Mouse (Mus musculus): ENCODE data around the gene Mfsd1. TPM values are rescaled to one million over a fixed set of nuclear protein-coding genes. Genes with fewer than 3 reads are reported as not detected.

Mfsd1 gene
- polyA plus RNA-seq, 1 experiment from 2014 or later = 108 TPM

- H3K27me3 ChIP-seq (ENCODE audit: insufficient read depth, low read length) = no peaks in the 10 kb centered on the region; the same call in 1 of the 2 replicates
- no peak overlapping the region for H3K4me2 ChIP-seq (replicated peaks; ENCODE audit: low read depth, low read length)
- no peaks in the 10 kb centered on the region for H3K9me3 ChIP-seq (ENCODE audit: low read length)
- no peak overlapping the region for H3K4me3 ChIP-seq (ENCODE audit: low read length)
- no peak overlapping the region for H3K9ac ChIP-seq (replicated peaks; ENCODE audit: low read length)
- H3K4me1 ChIP-seq (ENCODE audit: insufficient read depth, low read length) = no peaks in the 10 kb centered on the region
- no peaks in the 10 kb centered on the region for H3K36me3 ChIP-seq (ENCODE audit: insufficient read depth, low read length)
- 69% methylated on average over 8 of the region's 8 CpGs for WGBS
- H3K27ac ChIP-seq (ENCODE audit: low read length) = no peak overlapping the region
- ATAC-seq (ENCODE audit: low FRiP score, low TSS enrichment) = no peak
Measured at GRCm38 (mm10) chr3:67565540-67566227, 16.9 kb upstream of the Mfsd1 start.

GRCm38 (mm10) chr3:67568015-67568618 lies 14.4 kb upstream of the Mfsd1 start:
- Histone ChIP-seq H3K4me2 (replicated peaks; ENCODE audit: low read depth, low read length) (peak overlapping the region; percentile 30; the same call in 1 of the 2 replicates), H3K36me3 (ENCODE audit: insufficient read depth, low read length) (no peaks in the 10 kb centered on the region), H3K4me1 (ENCODE audit: insufficient read depth, low read length) (no peaks in the 10 kb centered on the region), H3K9me3 (ENCODE audit: low read length) (no peaks in the 10 kb centered on the region), H3K27me3 (ENCODE audit: insufficient read depth, low read length) (no peaks in the 10 kb centered on the region), H3K4me3 (ENCODE audit: low read length) (no peak overlapping the region; the same call in 1 of the 2 replicates), H3K27ac (ENCODE audit: low read length) (no peak overlapping the region), H3K9ac (replicated peaks; ENCODE audit: low read length) (no peak overlapping the region)
- peak; percentile 69; the same call in 1 of the 2 replicates for ATAC-seq (ENCODE audit: low FRiP score, low TSS enrichment)
- 30% methylated on average over 17 of the region's 17 CpGs for WGBS

GRCm38 (mm10) chr3:67572918-67573317 lies 9.6 kb upstream of the Mfsd1 start:
- Histone ChIP-seq H3K9me3 (ENCODE audit: low read length) (no peaks in the 10 kb centered on the region), H3K27ac (ENCODE audit: low read length) (no peak overlapping the region), H3K36me3 (ENCODE audit: insufficient read depth, low read length) (no peaks in the 10 kb centered on the region), H3K4me2 (replicated peaks; ENCODE audit: low read depth, low read length) (no peak overlapping the region), H3K27me3 (ENCODE audit: insufficient read depth, low read length) (no peaks in the 10 kb centered on the region), H3K4me3 (ENCODE audit: low read length) (no peak overlapping the region), H3K9ac (replicated peaks; ENCODE audit: low read length) (no peak overlapping the region), H3K4me1 (ENCODE audit: insufficient read depth, low read length) (no peaks in the 10 kb centered on the region)
- 0 out of 2 replicates have a peak, but pooled peaks have one; percentile 32 for ATAC-seq (ENCODE audit: low FRiP score, low TSS enrichment)
- WGBS = 69% methylated on average over 4 of the region's 4 CpGs

GRCm38 (mm10) chr3:67573523-67573922 lies 9.0 kb upstream of the Mfsd1 start:
- H3K4me1 ChIP-seq (ENCODE audit: insufficient read depth, low read length) = no peaks in the 10 kb centered on the region
- WGBS = 3% methylated on average over 1 of the region's 1 CpGs

GRCm38 (mm10) chr3:67576248-67576647 lies 6.3 kb upstream of the Mfsd1 start:
- WGBS = 95% methylated on average over 2 of the region's 2 CpGs

More at GRCm38 (mm10) chr3:67573523-67573922, 9.0 kb upstream of the Mfsd1 start:
- H3K36me3 ChIP-seq (ENCODE audit: insufficient read depth, low read length) = no peaks in the 10 kb centered on the region
- no peak overlapping the region for H3K27ac ChIP-seq (ENCODE audit: low read length)
- no peak overlapping the region for H3K4me3 ChIP-seq (ENCODE audit: low read length)
- H3K9ac ChIP-seq (replicated peaks; ENCODE audit: low read length) = no peak overlapping the region
- no peaks in the 10 kb centered on the region for H3K9me3 ChIP-seq (ENCODE audit: low read length)
- ATAC-seq (ENCODE audit: low FRiP score, low TSS enrichment) = no peak
- no peak overlapping the region for H3K4me2 ChIP-seq (replicated peaks; ENCODE audit: low read depth, low read length)
- no peaks in the 10 kb centered on the region for H3K27me3 ChIP-seq (ENCODE audit: insufficient read depth, low read length)

GRCm38 (mm10) chr3:67576724-67577123 lies 5.8 kb upstream of the Mfsd1 start:
- WGBS = 85% methylated on average over 6 of the region's 6 CpGs
- Histone ChIP-seq H3K36me3 (ENCODE audit: insufficient read depth, low read length) (no peaks in the 10 kb centered on the region), H3K9ac (replicated peaks; ENCODE audit: low read length) (no peak overlapping the region), H3K27me3 (ENCODE audit: insufficient read depth, low read length) (no peaks in the 10 kb centered on the region), H3K9me3 (ENCODE audit: low read length) (0 out of 2 replicates have a peak, but pooled peaks cover 5% of the 10 kb centered on the region), H3K4me3 (ENCODE audit: low read length) (no peak overlapping the region), H3K27ac (ENCODE audit: low read length) (no peak overlapping the region), H3K4me2 (replicated peaks; ENCODE audit: low read depth, low read length) (no peak overlapping the region), H3K4me1 (ENCODE audit: insufficient read depth, low read length) (no peaks in the 10 kb centered on the region)
- ATAC-seq (ENCODE audit: low FRiP score, low TSS enrichment) = no peak

More at GRCm38 (mm10) chr3:67576248-67576647, 6.3 kb upstream of the Mfsd1 start:
- no peak for ATAC-seq (ENCODE audit: low FRiP score, low TSS enrichment)
- Histone ChIP-seq H3K4me1 (ENCODE audit: insufficient read depth, low read length) (no peaks in the 10 kb centered on the region), H3K27ac (ENCODE audit: low read length) (no peak overlapping the region), H3K36me3 (ENCODE audit: insufficient read depth, low read length) (no peaks in the 10 kb centered on the region), H3K4me3 (ENCODE audit: low read length) (no peak overlapping the region), H3K9me3 (ENCODE audit: low read length) (0 out of 2 replicates have a peak, but pooled peaks cover 1% of the 10 kb centered on the region), H3K9ac (replicated peaks; ENCODE audit: low read length) (no peak overlapping the region), H3K4me2 (replicated peaks; ENCODE audit: low read depth, low read length) (no peak overlapping the region), H3K27me3 (ENCODE audit: insufficient read depth, low read length) (no peaks in the 10 kb centered on the region)

GRCm38 (mm10) chr3:67583125-67583845 lies 744 bp downstream of the Mfsd1 start:
- peak overlapping the region; percentile 88 for H3K4me2 ChIP-seq (replicated peaks; ENCODE audit: low read depth, low read length)
- peaks cover 14% of the 10 kb centered on the region for H3K4me1 ChIP-seq (ENCODE audit: insufficient read depth, low read length)
- WGBS = 16% methylated on average over 16 of the region's 16 CpGs
- H3K36me3 ChIP-seq (ENCODE audit: insufficient read depth, low read length) = peaks cover 7% of the 10 kb centered on the region; the same call in 1 of the 2 replicates
- no peaks in the 10 kb centered on the region for H3K27me3 ChIP-seq (ENCODE audit: insufficient read depth, low read length)
- peak overlapping the region; percentile 61; the same call in 1 of the 2 replicates for H3K27ac ChIP-seq (ENCODE audit: low read length)
- peak overlapping the region; percentile 92 for H3K4me3 ChIP-seq (ENCODE audit: low read length)
- H3K9ac ChIP-seq (replicated peaks; ENCODE audit: low read length) = peak overlapping the region; percentile 87
- peak; percentile 40; the same call in 1 of the 2 replicates for ATAC-seq (ENCODE audit: low FRiP score, low TSS enrichment)
- H3K9me3 ChIP-seq (ENCODE audit: low read length) = 0 out of 2 replicates have a peak, but pooled peaks cover 5% of the 10 kb centered on the region

- no peak for ATAC-seq (ENCODE audit: low FRiP score, low TSS enrichment)
- 71% methylated on average over 6 of the region's 6 CpGs for WGBS
- Histone ChIP-seq H3K9me3 (ENCODE audit: low read length) (0 out of 2 replicates have a peak, but pooled peaks cover 5% of the 10 kb centered on the region), H3K36me3 (ENCODE audit: insufficient read depth, low read length) (peaks cover 10% of the 10 kb centered on the region), H3K4me2 (replicated peaks; ENCODE audit: low read depth, low read length) (peak overlapping the region; percentile 88), H3K4me3 (ENCODE audit: low read length) (peak overlapping the region; percentile 92; the same call in 1 of the 2 replicates), H3K9ac (replicated peaks; ENCODE audit: low read length) (no peak overlapping the region), H3K27me3 (ENCODE audit: insufficient read depth, low read length) (no peaks in the 10 kb centered on the region), H3K27ac (ENCODE audit: low read length) (no peak overlapping the region), H3K4me1 (ENCODE audit: insufficient read depth, low read length) (peaks cover 14% of the 10 kb centered on the region)
Measured at GRCm38 (mm10) chr3:67583846-67584186, 1.3 kb downstream of the Mfsd1 start.

- Histone ChIP-seq H3K4me2 (replicated peaks; ENCODE audit: low read depth, low read length) (no peak overlapping the region), H3K36me3 (ENCODE audit: insufficient read depth, low read length) (peaks cover 30% of the 10 kb centered on the region), H3K9ac (replicated peaks; ENCODE audit: low read length) (no peak overlapping the region), H3K27ac (ENCODE audit: low read length) (peak overlapping the region; percentile 47), H3K9me3 (ENCODE audit: low read length) (0 out of 2 replicates have a peak, but pooled peaks cover 2% of the 10 kb centered on the region), H3K4me1 (ENCODE audit: insufficient read depth, low read length) (peaks cover 14% of the 10 kb centered on the region), H3K27me3 (ENCODE audit: insufficient read depth, low read length) (no peaks in the 10 kb centered on the region), H3K4me3 (ENCODE audit: low read length) (no peak overlapping the region)
- no peak for ATAC-seq (ENCODE audit: low FRiP score, low TSS enrichment)
- WGBS = 81% methylated on average over 2 of the region's 2 CpGs
Measured at GRCm38 (mm10) chr3:67586511-67586910, 4.0 kb downstream of the Mfsd1 start.

Data from kidney, embryonic 16.5 days (tissue).